Mouse (Mus musculus): ENCODE results near the gene Elmo3. TPM values are rescaled to one million over a fixed set of nuclear protein-coding genes. Genes with fewer than 3 reads are reported as not detected.

Gene Elmo3
- total RNA-seq (2021), result 1 to 10 TPM; 3.7 to 7.8 TPM
- long read RNA-seq, experiment 1, partial matches to known transcripts, result 1 of 6 reads
- long read RNA-seq, experiment 1, other reads (novel, unspliced or antisense), result 1 of 6 reads
- long read RNA-seq, experiment 2, partial matches to known transcripts, result 0 of 1 reads
- long read RNA-seq, experiment 2, other reads (novel, unspliced or antisense), result 0 of 1 reads

DNA sequence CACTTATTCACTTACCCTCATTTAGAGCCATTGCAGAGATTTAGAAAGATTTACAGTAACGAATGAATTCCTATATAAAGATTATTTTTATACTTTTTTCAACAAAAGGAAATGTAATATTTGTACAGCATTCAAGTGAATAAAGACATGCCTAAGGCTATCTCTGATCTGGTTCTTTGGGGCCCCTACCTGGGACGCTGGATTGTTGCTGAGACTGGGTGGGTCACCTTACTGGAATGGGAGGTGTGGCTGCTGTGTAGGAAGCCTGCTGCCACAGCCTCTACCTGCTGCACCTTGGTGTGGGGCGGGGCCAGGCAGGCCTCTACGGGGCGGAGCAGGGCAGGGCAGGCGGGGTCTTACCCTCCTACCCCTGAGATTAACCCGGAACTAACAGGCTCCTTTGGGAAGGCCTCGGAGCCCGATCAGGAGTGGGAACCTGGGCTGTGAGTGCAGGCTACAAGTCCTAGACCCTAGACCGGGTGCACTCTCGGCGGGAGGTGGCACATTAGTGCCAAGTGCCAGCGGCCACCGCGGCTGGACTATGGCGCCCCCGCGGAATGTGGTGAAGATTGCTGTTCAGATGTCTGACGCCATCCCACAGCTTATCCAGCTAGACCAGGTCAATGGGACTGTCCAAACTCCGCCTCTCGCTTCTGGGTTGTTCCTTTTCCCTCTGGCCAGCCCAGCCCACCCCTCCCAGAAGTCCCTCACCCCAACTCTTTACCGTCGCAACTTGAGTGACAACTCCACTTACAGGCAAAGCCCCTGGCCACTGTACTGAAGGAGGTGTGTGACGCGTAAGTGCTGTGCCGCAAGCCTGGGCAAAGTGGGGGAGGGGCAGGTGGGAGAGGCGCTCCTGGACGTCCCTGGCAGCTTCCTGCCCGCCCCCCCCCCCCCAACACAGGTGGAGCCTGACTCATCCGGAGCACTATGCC lies at the start of gene Elmo3:
TSS of gene Elmo3 (plus strand) at position 391 of the 935 bp plus-strand sequence.
- peak; percentile 69 to 81 for DNase-seq

- DNase-seq, result no peak
These were observed 47.9 kb upstream of the Elmo3 start for GRCm38 (mm10) chr8:105257318-105258114.

GRCm38 (mm10) chr8:105258911-105259720 lies 46.3 kb upstream of the Elmo3 start:
- DNase-seq, result no peak

DNA sequence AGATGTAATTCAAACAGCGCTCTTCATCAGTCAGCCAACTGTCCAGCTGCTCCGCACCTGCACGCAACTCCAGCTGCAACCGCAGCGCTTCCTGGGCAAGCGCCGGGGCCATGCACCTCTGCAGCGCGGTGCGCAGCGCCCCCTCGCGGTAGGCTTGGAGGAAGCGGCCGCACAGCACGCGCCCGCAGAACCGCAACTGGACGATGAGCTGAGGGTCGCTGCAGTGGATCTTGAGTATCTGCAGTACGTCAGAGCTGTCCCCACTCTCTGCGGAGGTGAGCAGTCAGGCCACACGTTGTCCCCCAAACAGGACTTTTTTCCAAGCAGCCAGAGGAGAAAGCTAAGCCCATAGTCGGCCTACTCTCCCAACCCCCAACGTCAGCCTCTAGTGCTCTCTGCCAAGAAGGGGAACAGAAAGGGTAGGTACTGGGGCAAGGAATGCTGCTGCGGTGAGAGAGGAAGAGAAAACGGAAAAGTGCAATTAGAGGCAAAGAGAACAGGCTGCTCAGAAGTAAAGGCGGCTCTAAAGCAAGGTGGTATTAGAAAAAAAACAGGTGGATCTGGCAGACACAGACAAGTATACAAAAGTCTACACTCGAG lies 45.6 kb upstream of the Elmo3 start:
- peak; percentile 84 to 91 for DNase-seq

GRCm38 (mm10) chr8:105260371-105261099 lies 44.9 kb upstream of the Elmo3 start:
- no peak for DNase-seq

DNA sequence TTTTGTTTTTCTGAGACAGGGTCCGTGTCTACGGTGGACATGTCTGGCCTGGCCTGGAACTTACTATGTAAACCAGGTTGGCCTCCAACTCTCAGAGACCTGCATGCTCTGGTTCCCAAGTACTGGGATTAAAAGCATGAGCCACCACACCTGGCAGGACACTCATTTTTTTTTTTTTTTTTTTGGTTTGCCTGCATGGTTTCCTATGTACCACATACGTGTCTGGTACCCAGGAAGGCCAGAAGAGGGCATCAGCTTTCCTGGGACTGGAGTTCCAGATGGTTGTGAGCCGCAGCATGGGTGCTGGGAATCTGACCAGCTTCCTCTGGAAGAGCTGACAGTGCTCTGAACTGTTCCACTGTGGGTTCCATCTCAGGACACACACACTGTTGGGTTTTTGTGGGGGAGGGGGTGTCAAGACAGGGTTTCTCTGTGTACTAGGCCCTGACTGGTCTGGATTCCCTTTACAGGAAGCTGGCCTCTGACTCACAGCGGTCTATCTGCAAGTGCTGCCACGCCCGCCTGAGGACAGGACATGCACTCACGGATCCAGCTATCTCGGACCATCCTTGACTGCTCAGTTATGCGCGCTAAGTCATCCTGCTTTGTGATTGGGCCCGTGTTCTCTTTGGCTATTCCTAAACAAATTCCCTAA lies 43.9 kb upstream of the Elmo3 start:
- DNase-seq, result no peak

- DNase-seq, result no peak
These were observed 42.0 kb upstream of the Elmo3 start for GRCm38 (mm10) chr8:105263244-105263912.

DNA sequence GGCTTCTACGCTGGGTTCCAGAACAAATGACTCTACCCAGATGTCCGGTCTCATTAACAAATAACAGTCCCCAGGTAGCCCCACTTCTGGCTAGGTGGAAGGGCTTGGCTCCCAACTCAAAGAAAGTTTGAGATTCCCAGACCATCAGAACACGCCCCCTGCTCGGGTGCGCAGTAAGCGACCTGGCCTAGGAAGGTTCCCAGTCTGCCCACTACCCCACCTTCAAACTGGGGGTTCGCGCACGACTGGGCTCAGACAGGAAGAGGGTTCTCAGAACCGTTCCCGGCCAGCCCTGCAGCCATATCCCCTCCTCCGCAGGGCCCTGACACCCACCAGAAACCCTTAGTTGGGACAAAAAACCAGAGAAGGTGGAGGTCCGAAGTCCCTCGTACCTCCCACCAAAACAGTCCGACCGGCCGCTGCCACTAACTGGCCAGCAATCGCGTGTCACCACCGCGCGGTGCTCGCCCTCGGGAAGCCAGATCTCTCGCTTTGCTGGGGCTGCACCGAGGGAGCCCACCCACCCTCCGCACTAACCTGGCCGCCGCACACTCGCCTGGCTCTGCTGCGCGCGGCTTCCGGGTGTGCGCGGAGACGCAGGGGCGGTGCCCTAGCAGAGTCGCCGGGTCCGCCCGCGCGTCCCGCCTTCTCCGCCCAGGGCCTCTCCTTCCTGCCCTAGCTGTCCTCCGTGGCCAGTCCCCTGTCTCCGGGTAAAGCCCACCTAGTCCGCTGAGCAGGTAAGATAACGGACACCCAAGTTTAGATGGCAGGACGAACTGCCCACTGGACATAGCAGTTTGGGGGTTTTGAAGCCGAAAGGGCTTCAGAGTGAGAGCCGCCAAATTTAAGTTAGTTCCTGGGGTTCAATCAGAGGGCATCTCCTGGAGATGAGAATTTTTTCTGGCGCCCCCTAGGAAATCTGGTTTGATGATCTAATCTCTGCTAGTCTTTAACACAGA lies 41.1 kb upstream of the Elmo3 start, which contains the start of the genes Tradd and Fbxl8:
TSS of gene Tradd (minus strand) at position 586 of the 959 bp plus-strand sequence.
TSS of gene Fbxl8 (plus strand) at position 625 of the 959 bp plus-strand sequence.
- peak; percentile 90 to 92 for DNase-seq

GRCm38 (mm10) chr8:105265128-105265527 lies 40.3 kb upstream of the Elmo3 start:
- DNase-seq, result peak in 1 of 2 experiments; percentile 35

- no peak for DNase-seq
These were observed 38.6 kb upstream of the Elmo3 start for GRCm38 (mm10) chr8:105266775-105267174.

- DNase-seq, result peak; percentile 44 to 45
These were observed 36.9 kb upstream of the Elmo3 start for GRCm38 (mm10) chr8:105268342-105269074.

DNA sequence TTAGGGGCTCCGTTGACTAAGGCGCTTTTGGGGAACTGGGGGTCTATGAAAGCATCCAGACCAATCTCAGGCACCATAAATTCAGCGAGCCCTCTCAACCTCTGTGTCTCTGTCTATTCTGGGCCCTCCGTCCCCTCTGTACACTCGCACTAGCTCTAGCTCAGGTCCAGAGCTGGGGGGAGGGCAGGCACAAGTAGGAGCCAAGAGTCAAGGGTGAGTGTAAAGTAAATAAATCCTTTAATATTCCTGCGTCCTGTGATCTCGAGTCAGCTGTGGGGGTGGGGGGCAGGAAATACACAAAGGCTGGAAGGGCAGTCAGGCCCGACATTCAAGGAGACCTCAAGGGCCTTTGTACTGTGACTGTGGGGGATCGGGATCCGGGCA lies 36.3 kb upstream of the Elmo3 start:
- DNase-seq, result peak in 1 of 2 experiments; percentile 50

- DNase-seq, result peak; percentile 79 to 88
These were observed 35.9 kb upstream of the Elmo3 start, which contains the start of gene Hsf4 for GRCm38 (mm10) chr8:105269461-105269947. Hsf4 (plus strand) TSS chr8:105269801.

DNA sequence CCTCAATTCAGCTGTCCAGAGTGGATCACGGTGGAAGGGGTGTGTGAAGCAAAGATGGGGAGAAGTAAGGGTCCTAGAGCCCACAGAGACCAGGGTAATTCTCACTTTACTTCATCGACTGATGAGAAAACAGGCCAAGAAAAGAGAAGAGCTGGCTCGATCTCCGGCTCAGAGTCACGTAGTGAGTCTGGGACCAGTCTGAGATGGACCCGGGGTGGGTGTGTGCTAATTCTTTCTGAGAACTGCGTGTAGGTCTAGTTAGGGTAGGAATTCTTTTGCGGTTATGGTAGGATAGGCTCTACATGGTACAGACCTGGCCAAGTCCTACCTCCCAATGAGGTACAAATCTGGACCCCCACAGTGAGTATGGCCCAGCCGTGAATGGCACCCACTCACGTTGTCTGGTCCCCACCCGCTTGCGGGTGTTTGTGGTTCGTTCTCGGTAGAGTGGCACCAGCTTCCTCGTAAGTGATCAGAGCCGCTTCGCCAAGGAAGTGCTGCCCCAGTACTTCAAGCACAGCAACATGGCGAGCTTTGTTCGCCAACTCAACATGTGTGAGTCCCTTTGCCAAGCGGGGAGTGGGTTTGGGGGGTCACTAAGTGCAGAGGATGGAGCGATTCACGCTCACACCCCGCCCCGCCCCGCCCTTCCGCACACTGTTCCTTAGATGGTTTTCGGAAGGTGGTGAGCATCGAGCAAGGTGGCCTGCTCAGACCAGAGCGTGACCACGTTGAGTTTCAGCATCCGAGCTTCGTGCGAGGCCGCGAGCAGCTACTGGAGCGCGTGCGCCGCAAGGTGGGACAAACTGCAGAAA lies 35.1 kb upstream of the Elmo3 start:
- no peak for DNase-seq

DNA sequence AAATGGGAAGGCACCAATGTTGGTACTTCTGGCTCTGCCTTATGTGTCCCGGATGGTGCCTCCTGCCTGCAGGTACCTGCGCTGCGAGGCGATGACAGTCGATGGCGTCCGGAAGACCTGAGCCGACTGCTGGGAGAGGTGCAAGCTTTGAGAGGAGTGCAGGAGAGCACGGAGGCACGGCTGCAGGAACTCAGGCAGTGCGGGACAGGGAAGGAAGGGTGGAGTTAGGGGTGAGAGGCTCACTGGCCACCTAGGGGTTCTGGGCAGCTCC lies 34.5 kb upstream of the Elmo3 start:
- no peak for DNase-seq

DNA sequence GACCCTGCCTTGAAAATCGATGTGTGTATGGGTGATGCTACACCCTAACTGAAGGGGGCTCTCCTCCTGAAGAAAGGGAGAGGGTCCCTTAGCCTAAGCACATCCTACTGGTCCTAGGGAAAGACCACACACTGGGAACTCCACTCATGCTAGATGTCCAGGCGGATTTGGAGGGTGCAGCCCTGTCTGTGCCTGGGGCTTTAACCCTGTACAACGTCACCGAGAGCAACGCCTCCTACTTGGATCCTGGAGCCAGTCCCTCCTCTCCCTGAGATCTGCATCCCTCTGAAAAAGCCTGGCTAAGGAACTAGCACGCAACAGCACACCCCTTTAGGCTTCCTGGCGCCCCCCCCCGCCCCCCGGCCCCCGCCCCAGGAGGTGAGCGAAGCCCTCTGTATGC lies 30.0 kb upstream of the Elmo3 start:
- no peak for DNase-seq

Measured in adrenal gland, postnatal 36 days (tissue).